In genomic region chr19:44415464-44415863, GRCm38 (mm10) we compare ENCODE assay signal across 21 mouse cellular contexts. TPM values are rescaled to one million over a fixed set of nuclear protein-coding genes. Genes with fewer than 3 reads are reported as not detected.
DNase-seq lines count a peak whose midpoint lies in the region; ATAC-seq lines count a peak whose summit lies in the region.
"Had no signal": no experiment of that assay in that cellular context is flagged by ENCODE, and none has a peak within 500 bp of the region (broad histone marks: within the 10 kb centered on the region; RNA-seq: fewer than 3 reads in every experiment).

No protein-coding gene starts in this region.

- WGBS in liver, embryonic 13.5 days (ENCODE audit: insufficient replicate concordance): 54% methylated on average over 5 of the region's 5 CpGs

- peaks cover 10% of the 10 kb centered on the region for H3K4me1 ChIP-seq in liver, embryonic 13.5 days (replicated peaks)
- H3K4me1 ChIP-seq: embryonic facial prominence, embryonic 13.5 days; embryonic facial prominence, embryonic 15.5 days; forebrain, embryonic 12.5 days had no signal

- ATAC-seq in liver, embryonic 13.5 days (ENCODE audit: low read depth): peak; percentile 17; the same call in 1 of the 2 replicates
- peak; percentile 77 for ATAC-seq in megakaryocyte progenitor cell, adult 5-6 weeks (replicated peaks; ENCODE audit: poor library complexity)
- peak; percentile 78 for ATAC-seq in megakaryocyte-erythroid progenitor cell, adult 5-6 weeks (replicated peaks; ENCODE audit: low FRiP score, low TSS enrichment, poor library complexity, severe bottlenecking)
- ATAC-seq: forebrain, embryonic 14.5 days; forebrain, embryonic 16.5 days had no signal

- peaks cover 20% of the 10 kb centered on the region for H3K27me3 ChIP-seq in liver, embryonic 13.5 days
- H3K27me3 ChIP-seq: embryonic facial prominence, embryonic 13.5 days; embryonic facial prominence, embryonic 15.5 days had no signal

- H3K4me3 ChIP-seq in liver, embryonic 13.5 days (replicated peaks): no peak overlapping the region
- H3K4me3 ChIP-seq: embryonic facial prominence, embryonic 13.5 days; embryonic facial prominence, embryonic 15.5 days; erythroblast, embryonic 14.5 days; forebrain, embryonic 10.5 days; forebrain, embryonic 12.5 days had no signal

- H3K36me3 ChIP-seq in liver, embryonic 13.5 days: no peaks in the 10 kb centered on the region
- H3K36me3 ChIP-seq: embryonic facial prominence, embryonic 13.5 days; embryonic facial prominence, embryonic 15.5 days; forebrain, embryonic 10.5 days; forebrain, embryonic 12.5 days had no signal

- no peak for DNase-seq in liver, embryonic 13.5 days
- no peak for DNase-seq in liver
- DNase-seq in lung, postnatal 4 days: no peak
- DNase-seq: adrenal gland, postnatal 10 days; adrenal gland, postnatal 25 days; cerebellum, adult 11 months; cerebellum, adult 18-20 months; cerebellum, adult 8-10 months; cerebellum, adult 9-11 months; cerebellum, postnatal 14 days; cerebellum, postnatal 36 days; embryo, embryonic 11 days had no signal

- H3K27ac ChIP-seq in liver, embryonic 13.5 days: no peak overlapping the region
- H3K27ac ChIP-seq: embryonic facial prominence, embryonic 13.5 days; embryonic facial prominence, embryonic 15.5 days; forebrain, embryonic 10.5 days; forebrain, embryonic 12.5 days had no signal

- no peaks in the 10 kb centered on the region for H3K9me3 ChIP-seq in liver, embryonic 13.5 days (replicated peaks)
- H3K9me3 ChIP-seq: embryonic facial prominence, embryonic 13.5 days; embryonic facial prominence, embryonic 15.5 days; forebrain, embryonic 10.5 days; forebrain, embryonic 12.5 days had no signal

- no peak overlapping the region for H3K9ac ChIP-seq in liver, embryonic 13.5 days
- H3K9ac ChIP-seq: embryonic facial prominence, embryonic 13.5 days; embryonic facial prominence, embryonic 15.5 days; forebrain, embryonic 12.5 days had no signal

- H3K4me2 ChIP-seq in liver, embryonic 13.5 days: no peak overlapping the region
- H3K4me2 ChIP-seq: embryonic facial prominence, embryonic 13.5 days; embryonic facial prominence, embryonic 15.5 days; forebrain, embryonic 12.5 days had no signal

RNA-seq across cellular contexts. Expression of gene Scd1, which starts 7.8 kb away (rescaled TPM):
- 7.3 and 10.0 TPM in 2 replicates for polyA plus RNA-seq in liver, embryonic 13.5 days (2015; fragmentation: Nextera tagmentation; extraction: Ambion mirVana)
- total RNA-seq in megakaryocyte progenitor cell, adult 5-6 weeks (2015): 0.46 and 0.49 TPM in 2 replicates
- total RNA-seq in megakaryocyte progenitor cell, adult 5-6 weeks (2017): 0.54 and 1.1 TPM in 2 replicates
- total RNA-seq in megakaryocyte-erythroid progenitor cell, adult 5-6 weeks (2014; fragmentation: Nextera tagmentation): 14.0 and 16.2 TPM in 2 replicates
- total RNA-seq in megakaryocyte-erythroid progenitor cell, adult 5-6 weeks (2017): 4.3 and 18.8 TPM in 2 replicates

Comparison
In these comparisons a context has a peak if more than half of its experiments do, and no peak if none do; other contexts are left out.
1. ATAC-seq: peak in every context shown above with its lines; median percentile 78 in megakaryocyte-erythroid progenitor cell, adult 5-6 weeks; 77 in megakaryocyte progenitor cell, adult 5-6 weeks; 17 in liver, embryonic 13.5 days.